Mouse (Mus musculus) lung, postnatal 0 days (tissue): ENCODE measurements around the gene Nr2f1.

ENCODE experiments used
- CTCF ChIP-seq: IDR thresholded peaks from 2 replicates; pipeline ENCODE4 v1.5.1; 2016; ENCODE audit warnings: antibody characterized with exemption, mild to moderate bottlenecking
- EP300 ChIP-seq: IDR thresholded peaks from 2 replicates; pipeline ENCODE4 v1.6.1; 2016; ENCODE audit warnings: antibody characterized with exemption, mild to moderate bottlenecking, control low read depth

- TF ChIP-seq CTCF = no peak
- no peak for TF ChIP-seq EP300
Measured at GRCm38 (mm10) chr13:78200407-78200806, 850 bp upstream of the Nr2f1 start.
